Mouse (Mus musculus) ES-Bruce4 (cell line): ENCODE measurements around the gene Zfp575. TPM values are rescaled to one million over a fixed set of nuclear protein-coding genes. Genes with fewer than 3 reads are reported as not detected.
A peak's percentile ranks its signal among the peaks of the same experiment; 100 is the strongest.

Source experiments
- H3K27ac ChIP-seq: 2 replicates; pipeline ENCODE4 v1.5.1; 2012; ENCODE audit warnings: low read length, inconsistent platforms; ENCODE audit not compliant: insufficient read depth
- H3K27me3 ChIP-seq: 2 replicates; pipeline ENCODE4 v1.6.1; 2012; ENCODE audit warnings: mild to moderate bottlenecking, low read length, inconsistent platforms; ENCODE audit not compliant: control insufficient read depth, poor library complexity, insufficient read depth, severe bottlenecking
- H3K36me3 ChIP-seq: 2 replicates; pipeline ENCODE4 v1.6.1; 2012; ENCODE audit warnings: inconsistent platforms, mild to moderate bottlenecking, low read length, moderate library complexity; ENCODE audit not compliant: control insufficient read depth, poor library complexity, insufficient read depth, severe bottlenecking
- H3K4me1 ChIP-seq: one replicate; pipeline ENCODE4 v1.8.1; 2011; ENCODE audit warnings: low read length; ENCODE audit not compliant: control insufficient read depth, insufficient read depth
- H3K4me3 ChIP-seq: 2 replicates; pipeline ENCODE4 v1.5.1; 2011; ENCODE audit warnings: low read depth, mild to moderate bottlenecking, low read length
- H3K9ac ChIP-seq: 2 replicates; pipeline ENCODE4 v1.6.1; 2012; ENCODE audit warnings: low read depth, mild to moderate bottlenecking, inconsistent platforms; ENCODE audit not compliant: poor library complexity, severe bottlenecking
- H3K9me3 ChIP-seq: replicated peaks from 2 replicates; pipeline ENCODE4 v1.6.1; 2012; ENCODE audit warnings: mild to moderate bottlenecking, low read length, inconsistent platforms; ENCODE audit not compliant: control insufficient read depth, poor library complexity, insufficient read depth, severe bottlenecking
- CTCF ChIP-seq: IDR thresholded peaks from one replicate; pipeline ENCODE4 v1.8.1; 2011; ENCODE audit warnings: low read depth, low read length
- EP300 ChIP-seq: IDR thresholded peaks from 2 replicates; pipeline ENCODE4 v1.6.1; 2011; ENCODE audit warnings: low read depth, low read length; ENCODE audit not compliant: insufficient read depth
- POLR2A ChIP-seq: IDR thresholded peaks from one replicate; pipeline ENCODE4 v1.8.1; 2011; ENCODE audit warnings: low read length; ENCODE audit not compliant: insufficient read depth
- polyA plus RNA-seq: library from polyadenylated mRNA; stranded (reverse); fragments of >200 nt; gene quantifications from 2 replicates; pipeline ENCODE4 v1.2.4, GENCODE M21; 2011; ENCODE audit warnings: low read depth; ENCODE audit not compliant: missing spikeins, insufficient read depth, insufficient read length

Zfp575 gene
- polyA plus RNA-seq, 1 experiment, result 1.4 TPM

DNA sequence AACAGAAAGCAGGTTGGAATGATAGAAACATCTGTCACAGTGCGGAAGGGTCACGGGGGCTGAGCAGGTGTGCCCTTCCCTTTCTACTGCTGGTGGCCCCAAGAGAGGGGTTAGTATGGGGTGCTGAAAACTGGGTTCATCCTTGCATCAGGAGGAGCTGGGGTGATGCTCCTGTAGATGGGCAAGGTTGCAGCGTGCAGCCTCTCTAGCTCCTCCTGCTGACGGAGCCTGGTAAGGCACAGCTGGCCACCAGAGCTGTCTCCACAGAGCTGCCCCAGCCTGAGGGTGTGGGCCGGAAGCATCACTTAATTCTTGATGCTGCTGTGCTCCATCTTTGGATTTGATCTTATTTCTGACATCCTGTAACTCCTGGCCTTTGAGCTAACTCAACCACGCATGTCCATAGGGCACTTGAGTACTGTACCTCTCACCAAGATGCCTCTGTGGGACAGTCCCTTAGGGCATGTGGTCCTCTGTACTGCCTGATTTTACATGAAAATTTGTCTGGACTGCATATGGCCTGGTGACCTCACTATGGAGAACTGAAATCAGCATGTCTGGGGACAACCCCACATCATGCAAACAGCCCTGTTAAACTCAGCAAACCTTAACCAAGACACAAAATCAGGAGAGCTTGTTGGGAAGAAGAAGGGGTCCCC is 22.7 kb downstream of the Zfp575 start:
- Histone ChIP-seq H3K27ac (no peak overlapping the region), H3K4me1 (peaks cover 3% of the 10 kb centered on the region), H3K9me3 (no peaks in the 10 kb centered on the region), H3K4me3 (no peak overlapping the region), H3K27me3 (no peaks in the 10 kb centered on the region), H3K9ac (no peak overlapping the region), H3K36me3 (peaks cover 21% of the 10 kb centered on the region)
- peak; percentile 92 for TF ChIP-seq CTCF
- TF ChIP-seq POLR2A, result no peak

GRCm38 (mm10) chr7:24563837-24564206 is 23.6 kb downstream of the Zfp575 start:
- Histone ChIP-seq H3K4me3 (no peak overlapping the region), H3K36me3 (peaks cover 25% of the 10 kb centered on the region), H3K9me3 (no peaks in the 10 kb centered on the region), H3K27me3 (no peaks in the 10 kb centered on the region), H3K27ac (no peak overlapping the region), H3K9ac (no peak overlapping the region), H3K4me1 (peaks cover 3% of the 10 kb centered on the region)
- no peak for TF ChIP-seq EP300
- no peak for TF ChIP-seq CTCF
- no peak for TF ChIP-seq POLR2A

DNA sequence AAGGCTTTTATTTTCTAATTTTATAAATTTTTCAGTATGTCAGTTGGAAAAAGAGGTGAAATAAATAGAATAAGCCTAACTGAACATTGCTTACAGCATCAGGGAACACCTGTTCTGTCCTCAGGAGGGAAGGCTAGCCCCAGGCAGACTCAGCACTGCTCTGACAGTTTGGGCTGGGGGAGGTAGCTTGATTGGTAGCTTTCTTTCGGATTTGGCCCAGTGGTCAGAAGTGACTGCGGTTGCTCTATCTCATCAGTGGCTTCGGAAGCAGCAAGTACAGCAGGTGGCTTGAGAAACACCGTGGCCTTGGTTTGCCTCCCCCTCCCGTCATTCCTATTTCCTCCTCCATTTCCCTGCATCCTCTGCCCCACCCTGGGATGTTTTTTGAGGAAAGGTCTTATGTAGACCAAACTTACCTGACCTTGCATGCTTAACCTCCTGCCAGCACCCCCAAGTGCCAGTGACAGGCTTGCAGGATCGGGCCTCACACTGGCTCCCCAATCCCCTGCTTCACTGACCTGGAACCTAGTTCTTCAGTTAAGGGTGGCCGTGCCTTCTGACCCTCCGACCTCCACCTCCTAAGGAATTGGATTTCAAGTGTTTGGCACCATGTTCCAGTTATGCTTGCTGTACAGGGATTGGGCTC is 24.1 kb downstream of the Zfp575 start:
- H3K9me3 ChIP-seq, result no peaks in the 10 kb centered on the region
- H3K27ac ChIP-seq, result no peak overlapping the region
- peaks cover 3% of the 10 kb centered on the region for H3K4me1 ChIP-seq
- H3K9ac ChIP-seq, result no peak overlapping the region
- H3K36me3 ChIP-seq, result peaks cover 22% of the 10 kb centered on the region
- TF ChIP-seq CTCF (no peak), POLR2A (no peak), EP300 (no peak)
- no peak overlapping the region for H3K4me3 ChIP-seq
- H3K27me3 ChIP-seq, result no peaks in the 10 kb centered on the region

- no peak overlapping the region for H3K4me3 ChIP-seq
- TF ChIP-seq EP300 (no peak), POLR2A (no peak), CTCF (no peak)
- H3K27me3 ChIP-seq, result no peaks in the 10 kb centered on the region
- H3K4me1 ChIP-seq, result peaks cover 3% of the 10 kb centered on the region
- H3K27ac ChIP-seq, result no peak overlapping the region
- H3K36me3 ChIP-seq, result peaks cover 8% of the 10 kb centered on the region
- H3K9me3 ChIP-seq, result no peaks in the 10 kb centered on the region
- no peak overlapping the region for H3K9ac ChIP-seq
Measured at GRCm38 (mm10) chr7:24561450-24561849, 26.0 kb downstream of the Zfp575 start.

GRCm38 (mm10) chr7:24555786-24556185 is 31.7 kb downstream of the Zfp575 start:
- no peak overlapping the region for H3K27ac ChIP-seq
- no peak overlapping the region for H3K4me3 ChIP-seq
- no peaks in the 10 kb centered on the region for H3K27me3 ChIP-seq
- TF ChIP-seq POLR2A (no peak), CTCF (no peak), EP300 (no peak)
- H3K9me3 ChIP-seq, result no peaks in the 10 kb centered on the region
- no peaks in the 10 kb centered on the region for H3K4me1 ChIP-seq
- no peak overlapping the region for H3K9ac ChIP-seq
- peaks cover 14% of the 10 kb centered on the region for H3K36me3 ChIP-seq

- H3K9ac ChIP-seq, result no peak overlapping the region
- no peaks in the 10 kb centered on the region for H3K27me3 ChIP-seq
- no peaks in the 10 kb centered on the region for H3K4me1 ChIP-seq
- TF ChIP-seq EP300, result no peak
- no peak for TF ChIP-seq CTCF
- TF ChIP-seq POLR2A, result no peak
- H3K4me3 ChIP-seq, result no peak overlapping the region
- H3K36me3 ChIP-seq, result peaks cover 16% of the 10 kb centered on the region
- no peak overlapping the region for H3K27ac ChIP-seq
- H3K9me3 ChIP-seq, result no peaks in the 10 kb centered on the region
Measured at GRCm38 (mm10) chr7:24551985-24552759, 35.3 kb downstream of the Zfp575 start.
